9 mouse cellular contexts compared by ENCODE assay signal in the genomic region with DNA sequence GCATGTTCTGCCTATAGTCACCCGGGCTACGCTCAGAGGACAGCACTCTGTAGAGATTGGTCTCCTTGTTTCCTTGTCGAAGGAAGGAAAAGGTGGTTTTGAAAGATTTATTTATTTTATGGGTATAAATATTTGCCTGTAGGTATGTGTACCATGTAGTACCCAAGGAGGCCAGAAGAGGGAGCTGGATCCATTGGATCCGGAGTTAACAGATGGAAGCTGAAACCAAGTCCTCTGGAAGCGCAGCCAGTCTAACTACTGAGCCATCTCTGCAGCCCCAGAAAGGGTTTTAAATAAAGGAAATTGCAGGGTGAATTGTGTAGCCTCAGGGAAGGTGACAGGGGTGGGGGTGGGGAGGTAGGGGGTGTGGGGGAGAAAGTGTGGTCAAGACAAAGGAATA. TPM values are rescaled to one million over a fixed set of nuclear protein-coding genes. Genes with fewer than 3 reads are reported as not detected.
DNase-seq lines count a peak whose midpoint lies in the region; ATAC-seq and TF ChIP-seq lines count a peak whose summit lies in the region.
"Had no signal": no experiment of that assay in that cellular context is flagged by ENCODE, and none has a peak within 500 bp of the region (broad histone marks: within the 10 kb centered on the region; RNA-seq: fewer than 3 reads in every experiment).

No protein-coding gene starts in this region.

- H3K4me3 ChIP-seq in cerebellum, adult 2 months (replicated peaks; ENCODE audit: insufficient read depth, low read depth, low read length) = no peak overlapping the region
- H3K4me3 ChIP-seq in liver, embryonic 11.5 days (ENCODE audit: low read depth, low read length) = no peak overlapping the region
- H3K4me3 ChIP-seq in bone marrow, adult 2 months (replicated peaks; ENCODE audit: control insufficient read depth, low read depth, low read length) = no peak overlapping the region
- H3K4me3 ChIP-seq: embryonic facial prominence, embryonic 12.5 days had no signal

- no peak for DNase-seq in cerebellum, adult 2 months
- peak; percentile 73 for DNase-seq in liver
- DNase-seq in liver, embryonic 11.5 days (ENCODE audit: low spot score) = no peak
- DNase-seq in mesoderm, embryonic 11.5 days (ENCODE audit: low read depth, low spot score) = peak; percentile 77
- DNase-seq in frontal cortex, postnatal 36 days (ENCODE audit: low spot score in 2 of 2) = no peak
- no peak for DNase-seq in gastrocnemius, postnatal 10 days

- no peak overlapping the region for H3K4me2 ChIP-seq in liver, embryonic 11.5 days
- H3K4me2 ChIP-seq: embryonic facial prominence, embryonic 12.5 days had no signal

- no peak overlapping the region for H3K9ac ChIP-seq in liver, embryonic 11.5 days (ENCODE audit: low read depth, low read length)
- H3K9ac ChIP-seq: embryonic facial prominence, embryonic 12.5 days had no signal

- no peaks in the 10 kb centered on the region for H3K27me3 ChIP-seq in cerebellum, adult 2 months (ENCODE audit: control insufficient read depth, insufficient read depth, low read length)
- no peaks in the 10 kb centered on the region for H3K27me3 ChIP-seq in liver, embryonic 11.5 days (replicated peaks; ENCODE audit: control insufficient read depth, insufficient read depth, low read length)
- H3K27me3 ChIP-seq: embryonic facial prominence, embryonic 12.5 days had no signal

- no peaks in the 10 kb centered on the region for H3K4me1 ChIP-seq in cerebellum, adult 2 months (ENCODE audit: control insufficient read depth, insufficient read depth, low read length)
- peaks cover 22% of the 10 kb centered on the region for H3K4me1 ChIP-seq in liver, embryonic 11.5 days (replicated peaks; ENCODE audit: control insufficient read depth, insufficient read depth, low read length)
- peaks cover 3% of the 10 kb centered on the region; the same call in 1 of the 2 replicates for H3K4me1 ChIP-seq in bone marrow, adult 2 months (ENCODE audit: control insufficient read depth, insufficient read depth, low read length)

- no peak for TF ChIP-seq POLR2A in cerebellum, adult 2 months (IDR thresholded peaks at IDR 0.05; ENCODE audit: borderline replicate concordance, insufficient read depth, low read length)
- no peak for TF ChIP-seq POLR2A in bone marrow, adult 2 months (IDR thresholded peaks at IDR 0.05; ENCODE audit: borderline replicate concordance, control insufficient read depth, low read depth, low read length)

- no peaks in the 10 kb centered on the region for H3K36me3 ChIP-seq in liver, embryonic 11.5 days (ENCODE audit: control insufficient read depth, insufficient read depth, low read length)
- H3K36me3 ChIP-seq: embryonic facial prominence, embryonic 12.5 days had no signal

- H3K9me3 ChIP-seq in liver, embryonic 11.5 days (ENCODE audit: control insufficient read depth, low read length) = no peaks in the 10 kb centered on the region
- H3K9me3 ChIP-seq: embryonic facial prominence, embryonic 12.5 days had no signal

- peak; percentile 14; the same call in 1 of the 2 replicates for TF ChIP-seq CTCF in cerebellum, adult 2 months (IDR thresholded peaks at IDR 0.05; ENCODE audit: borderline replicate concordance, insufficient read depth, low read depth, low read length)
- TF ChIP-seq CTCF in bone marrow, adult 2 months (IDR thresholded peaks at IDR 0.05; ENCODE audit: control insufficient read depth, insufficient read depth, low read length) = 0 out of 2 replicates have a peak, but pooled peaks have one; percentile 13

- 66% methylated on average over 5 of the region's 5 CpGs for WGBS in cerebellum, adult 2 months
- WGBS in liver, embryonic 11.5 days = 43% methylated on average over 5 of the region's 5 CpGs
- WGBS in bone marrow, adult 2 months = 59% methylated on average over 5 of the region's 5 CpGs

- ATAC-seq in cerebellum, adult (ENCODE audit: insufficient number of reproducible peaks, low FRiP score, low TSS enrichment) = no peak
- no peak for ATAC-seq in liver, embryonic 11.5 days (replicated peaks; ENCODE audit: low FRiP score)

- no peak overlapping the region for H3K27ac ChIP-seq in cerebellum, adult 2 months (ENCODE audit: insufficient read depth, low read length)
- H3K27ac ChIP-seq in liver, embryonic 11.5 days (ENCODE audit: low read depth, low read length) = no peak overlapping the region
- H3K27ac ChIP-seq in bone marrow, adult 2 months (ENCODE audit: control insufficient read depth, insufficient read depth, low read depth, low read length, poor library complexity) = no peak overlapping the region
- H3K27ac ChIP-seq: embryonic facial prominence, embryonic 12.5 days had no signal

RNA-seq across cellular contexts. Expression of gene Ldlrap1, which starts 16.9 kb away (rescaled TPM):
- 16.0 and 18.5 TPM in 2 replicates for polyA plus RNA-seq in cerebellum, adult 2 months (2012; rRNA removed)
- 32.2 and 33.3 TPM in 2 replicates for polyA plus RNA-seq in liver, embryonic 11.5 days (2014; fragmentation: Nextera tagmentation; extraction: Ambion mirVana)
- polyA plus RNA-seq in bone marrow, adult 2 months (2011; ENCODE audit: insufficient read depth, insufficient read length, low replicate concordance, missing spikeins) = 23.1 and 45.9 TPM in 2 replicates
- 10 to 100 TPM; 11.9 to 17.3 TPM for total RNA-seq in gastrocnemius, postnatal 10 days (2021)

Comparison
In these comparisons a context has a peak if more than half of its experiments do, and no peak if none do; other contexts are left out.
1. DNase-seq: peak in liver (single experiment) and mesoderm, embryonic 11.5 days (single experiment); none in cerebellum, adult 2 months (0 of 2), liver, embryonic 11.5 days (single experiment), frontal cortex, postnatal 36 days (0 of 2) and gastrocnemius, postnatal 10 days (single experiment).